Mouse (Mus musculus) kidney, embryonic 16.5 days (tissue): ENCODE data around the gene Hhipl1. TPM values are rescaled to one million over a fixed set of nuclear protein-coding genes. Genes with fewer than 3 reads are reported as not detected.

ENCODE experiments used
- ATAC-seq: fragments of 200-750 bp; cut with Nextera tagmentation; 2 replicates; pipeline ENCODE4 v1.8.0; 2017; ENCODE audit warnings: moderate TSS enrichment; ENCODE audit not compliant: low FRiP score, low TSS enrichment
- H3K27ac ChIP-seq: fragments of 300-500 bp; sonication (generic); 2 replicates; pipeline ENCODE4 v1.5.1; 2014; ENCODE audit warnings: low read length
- H3K27me3 ChIP-seq: fragments of 300-500 bp; sonication (generic); 2 replicates; pipeline ENCODE4 v1.6.1; 2014; ENCODE audit warnings: low read length, control low read depth, mixed read lengths; ENCODE audit not compliant: insufficient read depth
- H3K36me3 ChIP-seq: fragments of 300-500 bp; sonication (generic); 2 replicates; pipeline ENCODE4 v1.6.1; 2014; ENCODE audit warnings: low read length, control low read depth, mixed read lengths; ENCODE audit not compliant: insufficient read depth
- H3K4me1 ChIP-seq: fragments of 300-500 bp; sonication (generic); 2 replicates; pipeline ENCODE4 v1.6.1; 2014; ENCODE audit warnings: low read length, control low read depth, mixed read lengths; ENCODE audit not compliant: insufficient read depth
- H3K4me2 ChIP-seq: fragments of 300-500 bp; sonication (generic); replicated peaks from 2 replicates; pipeline ENCODE4 v1.6.1; 2014; ENCODE audit warnings: low read depth, low read length
- H3K4me3 ChIP-seq: fragments of 300-500 bp; sonication (generic); 2 replicates; pipeline ENCODE4 v1.5.1; 2014; ENCODE audit warnings: mild to moderate bottlenecking, low read length
- H3K9ac ChIP-seq: fragments of 300-500 bp; sonication (generic); replicated peaks from 2 replicates; pipeline ENCODE4 v1.6.1; 2014; ENCODE audit warnings: low read length
- H3K9me3 ChIP-seq: fragments of 300-500 bp; sonication (generic); 2 replicates; pipeline ENCODE4 v1.6.1; 2016; ENCODE audit warnings: low read length, control low read depth
- WGBS: fragments of 180-500 bp; shearing (Covaris S2); extraction: QIAGEN DNeasy Blood & Tissue Kit; methylation state at CpG from one replicate; pipeline ENCODE4 v1.1.7; 2014; 5-methylcytosine and 5-hydroxymethylcytosine counted together
- polyA plus RNA-seq: library from polyadenylated mRNA; unstranded; fragments of >200 nt; fragmentation: Nextera tagmentation; extraction: Ambion mirVana; gene quantifications from 2 replicates; pipeline ENCODE4 v1.2.1, GENCODE M21; 2015

The Hhipl1 gene
- polyA plus RNA-seq, 1 experiment from 2014 or later, result 0.81 TPM

- WGBS, result 7% methylated on average over 12 of the region's 12 CpGs
- H3K36me3 ChIP-seq, result no peaks in the 10 kb centered on the region
- H3K4me1 ChIP-seq, result peaks cover 53% of the 10 kb centered on the region
- peak overlapping the region; percentile 32; the same call in 1 of the 2 replicates for H3K9ac ChIP-seq
- no peak for ATAC-seq
- H3K27ac ChIP-seq, result no peak overlapping the region
- 0 out of 2 replicates have a peak overlapping the region, but pooled peaks have one; percentile 7 for H3K4me3 ChIP-seq
- H3K27me3 ChIP-seq, result peaks cover 4% of the 10 kb centered on the region; the same call in 1 of the 2 replicates
- peak overlapping the region; percentile 83 for H3K4me2 ChIP-seq
- no peaks in the 10 kb centered on the region for H3K9me3 ChIP-seq
These were observed 28.7 kb upstream of the Hhipl1 start for GRCm38 (mm10) chr12:108277341-108277841.

DNA sequence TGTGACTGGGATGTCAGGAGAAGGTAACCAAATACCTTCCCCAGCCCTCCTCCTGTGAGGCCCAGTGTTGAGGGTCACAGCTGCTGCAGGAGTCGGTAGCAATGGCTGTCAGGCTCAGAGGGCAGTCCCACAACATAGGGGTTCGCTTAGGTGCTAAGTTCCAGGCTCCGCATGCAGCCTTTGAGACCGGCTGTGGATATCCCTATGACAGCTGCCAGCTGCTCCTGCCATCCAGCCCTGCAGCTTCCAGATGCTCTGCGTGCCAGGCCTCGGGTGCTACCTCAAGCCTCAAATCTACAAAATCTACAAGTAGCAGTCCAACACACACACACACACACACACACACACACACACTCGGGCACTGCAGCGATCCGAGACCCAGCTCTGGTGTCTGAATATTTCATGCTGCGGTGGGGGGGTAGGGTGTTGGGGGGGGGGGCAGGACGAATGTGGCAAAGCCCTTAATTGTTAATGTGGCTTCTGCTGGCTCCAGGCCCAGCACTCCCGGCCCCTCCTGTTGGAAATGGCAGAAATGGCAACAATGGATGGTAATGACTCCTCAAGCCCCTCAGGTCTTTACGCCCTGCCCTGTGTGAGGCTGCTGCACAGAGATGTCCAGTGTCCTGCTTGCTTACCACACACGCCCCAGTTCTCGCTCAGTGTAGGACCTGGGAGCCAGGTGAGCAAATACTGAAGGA is 27.7 kb upstream of the Hhipl1 start:
- Histone ChIP-seq H3K4me1 (peaks cover 43% of the 10 kb centered on the region), H3K9me3 (no peaks in the 10 kb centered on the region), H3K9ac (no peak overlapping the region), H3K4me3 (no peak overlapping the region), H3K27ac (no peak overlapping the region; the same call in 1 of the 2 replicates), H3K4me2 (peak overlapping the region; percentile 83), H3K36me3 (no peaks in the 10 kb centered on the region), H3K27me3 (peaks cover 4% of the 10 kb centered on the region; the same call in 1 of the 2 replicates)
- WGBS, result 38% methylated on average over 15 of the region's 15 CpGs
- ATAC-seq, result no peak

DNA sequence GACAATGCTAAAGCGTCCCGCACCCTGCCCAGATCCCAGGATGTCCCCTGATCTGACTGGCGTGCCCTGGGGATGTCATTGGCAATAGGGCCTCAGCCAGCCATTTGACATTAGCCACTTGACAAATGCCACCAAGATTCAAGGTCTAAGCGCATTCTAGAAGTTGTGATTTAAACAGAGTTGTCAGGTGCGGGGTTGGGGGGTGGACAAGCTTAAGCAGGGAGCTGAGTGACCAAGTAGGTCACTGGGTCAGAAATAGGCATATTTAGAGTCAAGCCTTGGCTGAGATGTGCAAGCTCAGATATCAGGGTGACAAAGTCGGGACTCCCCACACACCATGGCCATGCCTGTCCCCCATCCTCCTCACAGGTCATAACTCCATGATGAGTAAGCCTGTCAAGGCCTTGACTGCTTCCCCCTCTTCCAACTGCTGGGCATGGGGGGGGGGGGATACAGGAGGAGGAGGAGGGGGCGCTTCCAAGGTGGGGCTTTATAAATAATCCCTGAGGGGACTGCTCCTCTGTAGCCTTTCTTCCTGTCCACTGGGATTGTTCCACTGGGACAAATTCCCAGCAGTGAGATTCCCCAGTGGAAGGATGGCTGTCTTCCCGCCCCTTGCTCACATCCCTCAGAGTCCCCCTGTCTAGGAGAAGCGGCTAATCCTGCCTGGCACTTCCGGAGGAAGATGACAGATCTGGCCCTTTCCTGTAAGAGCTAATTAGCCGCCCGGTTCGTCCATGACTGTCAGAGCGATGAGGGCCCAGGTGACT is 21.4 kb upstream of the Hhipl1 start:
- H3K27ac ChIP-seq, result no peak overlapping the region
- H3K4me3 ChIP-seq, result no peak overlapping the region
- peaks cover 16% of the 10 kb centered on the region for H3K4me1 ChIP-seq
- H3K4me2 ChIP-seq, result peak overlapping the region; percentile 33
- no peaks in the 10 kb centered on the region for H3K36me3 ChIP-seq
- peaks cover 4% of the 10 kb centered on the region; the same call in 1 of the 2 replicates for H3K27me3 ChIP-seq
- 0 out of 2 replicates have a peak overlapping the region, but pooled peaks have one; percentile 26 for H3K9ac ChIP-seq
- ATAC-seq, result peak; percentile 49; the same call in 1 of the 2 replicates
- no peaks in the 10 kb centered on the region; the same call in 1 of the 2 replicates for H3K9me3 ChIP-seq
- 36% methylated on average over 14 of the region's 14 CpGs for WGBS

- Histone ChIP-seq H3K27me3 (peaks cover 4% of the 10 kb centered on the region; the same call in 1 of the 2 replicates), H3K9ac (peak overlapping the region; percentile 26; the same call in 1 of the 2 replicates), H3K27ac (peak overlapping the region; percentile 58; the same call in 1 of the 2 replicates), H3K4me3 (no peak overlapping the region), H3K4me1 (peaks cover 16% of the 10 kb centered on the region), H3K9me3 (no peaks in the 10 kb centered on the region; the same call in 1 of the 2 replicates), H3K36me3 (no peaks in the 10 kb centered on the region), H3K4me2 (peak overlapping the region; percentile 33)
- 40% methylated on average over 11 of the region's 11 CpGs for WGBS
- peak; percentile 46 for ATAC-seq
These were observed 20.7 kb upstream of the Hhipl1 start for GRCm38 (mm10) chr12:108285225-108286011.

GRCm38 (mm10) chr12:108286381-108286780 is 19.7 kb upstream of the Hhipl1 start:
- Histone ChIP-seq H3K36me3 (no peaks in the 10 kb centered on the region), H3K9me3 (no peaks in the 10 kb centered on the region; the same call in 1 of the 2 replicates)

GRCm38 (mm10) chr12:108287011-108287410 is 19.1 kb upstream of the Hhipl1 start:
- H3K4me3 ChIP-seq, result no peak overlapping the region
- H3K27me3 ChIP-seq, result no peaks in the 10 kb centered on the region; the same call in 1 of the 2 replicates
- WGBS, result 97% methylated on average over 8 of the region's 8 CpGs
- H3K4me1 ChIP-seq, result peaks cover 16% of the 10 kb centered on the region
- H3K4me2 ChIP-seq, result no peak overlapping the region
- no peak for ATAC-seq
- H3K9ac ChIP-seq, result no peak overlapping the region
- H3K36me3 ChIP-seq, result no peaks in the 10 kb centered on the region
- H3K9me3 ChIP-seq, result no peaks in the 10 kb centered on the region; the same call in 1 of the 2 replicates
- H3K27ac ChIP-seq, result no peak overlapping the region

More at GRCm38 (mm10) chr12:108286381-108286780, 19.7 kb upstream of the Hhipl1 start:
- no peak for ATAC-seq
- Histone ChIP-seq H3K4me2 (no peak overlapping the region), H3K27ac (no peak overlapping the region), H3K4me1 (peaks cover 16% of the 10 kb centered on the region), H3K9ac (no peak overlapping the region), H3K4me3 (no peak overlapping the region), H3K27me3 (no peaks in the 10 kb centered on the region)
- WGBS, result 81% methylated on average over 4 of the region's 4 CpGs

GRCm38 (mm10) chr12:108288127-108288880 is 17.8 kb upstream of the Hhipl1 start:
- Histone ChIP-seq H3K27me3 (no peaks in the 10 kb centered on the region; the same call in 1 of the 2 replicates), H3K27ac (no peak overlapping the region), H3K9me3 (no peaks in the 10 kb centered on the region; the same call in 1 of the 2 replicates), H3K36me3 (no peaks in the 10 kb centered on the region), H3K4me3 (no peak overlapping the region), H3K4me2 (no peak overlapping the region), H3K4me1 (peaks cover 21% of the 10 kb centered on the region), H3K9ac (no peak overlapping the region)
- no peak for ATAC-seq
- WGBS, result 53% methylated on average over 19 of the region's 19 CpGs

- Histone ChIP-seq H3K9me3 (no peaks in the 10 kb centered on the region; the same call in 1 of the 2 replicates), H3K4me2 (0 out of 2 replicates have a peak overlapping the region, but pooled peaks have one; percentile 8), H3K27me3 (no peaks in the 10 kb centered on the region; the same call in 1 of the 2 replicates), H3K27ac (no peak overlapping the region), H3K4me3 (no peak overlapping the region), H3K9ac (no peak overlapping the region), H3K4me1 (0 out of 2 replicates have a peak, but pooled peaks cover 5% of the 10 kb centered on the region), H3K36me3 (no peaks in the 10 kb centered on the region)
- peak; percentile 62; the same call in 1 of the 2 replicates for ATAC-seq
- WGBS, result 20% methylated on average over 9 of the region's 9 CpGs
These were observed 13.7 kb upstream of the Hhipl1 start for GRCm38 (mm10) chr12:108292419-108292818.
